Mouse (Mus musculus) embryo, embryonic 11.5 days (tissue): ENCODE data around the gene Olfr1279.
"Not testable (repeated sequence)": the region's sequence is repeated elsewhere in the genome, so short reads cannot be mapped to it uniquely, and the experiment has no call there.

Experiments used
- DNase-seq: peaks from one replicate; pipeline ENCODE4 v3.0.0-alpha.2; 2012; ENCODE audit warnings: low read depth, low spot score

The Olfr1279 gene

DNA sequence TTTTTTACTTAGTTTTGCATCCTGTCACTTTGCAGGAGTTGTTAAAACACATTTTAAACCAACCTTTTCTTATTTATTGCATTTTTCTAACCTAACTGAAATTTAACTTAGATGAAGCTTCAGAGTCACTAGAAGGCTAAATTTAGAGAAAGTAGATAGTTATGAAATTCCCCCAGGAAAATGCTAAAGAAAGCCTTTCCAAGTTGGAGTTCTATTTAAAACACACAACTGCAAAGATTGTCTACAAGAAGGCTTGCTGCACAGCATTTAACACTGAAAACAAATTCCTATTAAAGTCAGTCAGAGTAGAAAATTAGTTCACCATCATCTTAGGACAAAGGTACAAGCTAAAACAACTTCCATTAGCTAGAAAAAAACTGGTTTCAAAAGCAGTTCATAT, at the start of gene Olfr1279:
Olfr1279 (plus strand) TSS at position 262 of the 400 bp plus-strand sequence.
- no peak for DNase-seq

DNA sequence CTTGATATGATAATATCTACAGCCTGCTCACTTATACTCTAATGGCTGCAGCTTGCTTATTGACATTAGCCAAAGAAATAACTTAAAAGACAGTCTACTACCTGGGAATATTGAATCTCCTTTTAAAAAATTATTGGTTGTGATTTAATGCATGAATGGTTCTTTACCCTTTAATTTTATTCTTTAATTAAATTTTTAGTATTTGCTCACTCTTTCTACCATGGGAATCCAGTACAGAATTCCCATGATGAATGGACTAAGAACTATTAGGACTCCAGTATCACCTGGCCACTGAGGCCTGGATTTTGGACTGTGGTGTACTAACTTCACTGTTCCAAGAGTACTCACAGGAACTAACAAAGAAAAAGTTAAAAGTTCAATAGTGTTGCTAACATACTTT, 46.2 kb upstream of the Olfr1279 start, which contains the start of gene Olfr1276:
Olfr1276 (plus strand) TSS at position 301 of the 400 bp plus-strand sequence.
- no peak for DNase-seq

DNA sequence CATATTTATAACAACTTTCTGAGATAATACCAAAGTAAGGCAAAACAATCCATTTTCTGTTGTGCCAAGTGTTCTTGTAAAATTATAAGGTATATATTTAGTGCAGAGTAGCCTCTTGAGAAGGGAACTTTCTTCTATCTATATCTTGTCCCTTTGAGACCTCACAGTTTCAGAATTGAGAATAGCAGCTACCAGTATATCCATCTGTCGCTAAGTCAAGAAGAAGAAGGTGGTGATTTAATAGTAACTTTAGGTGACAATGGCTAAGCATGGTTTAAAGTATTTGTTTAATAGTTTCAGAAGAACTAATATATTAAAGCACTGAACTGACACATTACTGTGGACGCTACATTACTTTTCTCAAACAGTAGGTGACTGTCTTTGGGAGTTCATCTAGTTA, 26.4 kb upstream of the Olfr1279 start, which contains the start of gene Olfr1277:
Olfr1277 (minus strand) TSS at position 101 of the 400 bp plus-strand sequence.
- DNase-seq: no peak

DNA sequence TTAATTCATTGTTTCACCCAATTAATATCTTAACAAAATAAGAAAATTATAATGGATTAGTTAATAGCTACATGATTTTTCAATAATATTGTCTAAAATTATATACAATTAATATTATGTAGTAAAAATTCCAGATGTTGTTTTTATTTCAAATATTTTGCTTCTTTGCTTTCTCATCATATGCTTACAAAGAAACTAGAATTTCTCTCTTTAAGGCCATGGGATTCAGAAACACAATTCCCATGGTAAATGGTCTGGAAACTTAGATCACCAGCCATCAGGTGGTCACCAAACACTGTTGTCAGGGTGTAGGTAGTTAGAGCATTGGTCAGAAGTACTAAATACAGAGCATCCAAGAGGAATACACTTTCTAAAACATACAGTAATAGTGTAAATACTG, 10.6 kb upstream of the Olfr1279 start, which contains the start of gene Olfr1278:
Olfr1278 (plus strand) TSS at position 301 of the 400 bp plus-strand sequence.
- no peak for DNase-seq

DNA sequence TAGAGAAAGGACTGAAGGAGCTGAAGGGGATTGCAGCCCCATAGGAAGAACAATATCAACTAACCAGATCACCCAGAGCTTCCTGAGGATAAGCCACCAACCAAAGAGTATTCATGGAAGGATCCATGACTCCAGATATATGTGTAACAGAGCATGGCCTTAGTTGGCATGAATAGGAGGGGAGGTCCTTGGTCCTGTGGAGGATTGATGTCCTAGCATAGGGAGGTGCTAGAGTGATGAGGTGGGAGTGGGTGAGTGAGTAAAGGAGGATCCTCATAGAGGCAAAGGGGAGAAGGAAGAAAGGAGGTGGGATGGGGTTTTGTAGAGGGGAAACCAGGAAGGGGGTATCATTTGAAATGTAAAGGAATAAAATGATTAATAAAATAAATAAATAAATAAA, 1.9 kb upstream of the Olfr1279 start:
- no peak for DNase-seq

DNA sequence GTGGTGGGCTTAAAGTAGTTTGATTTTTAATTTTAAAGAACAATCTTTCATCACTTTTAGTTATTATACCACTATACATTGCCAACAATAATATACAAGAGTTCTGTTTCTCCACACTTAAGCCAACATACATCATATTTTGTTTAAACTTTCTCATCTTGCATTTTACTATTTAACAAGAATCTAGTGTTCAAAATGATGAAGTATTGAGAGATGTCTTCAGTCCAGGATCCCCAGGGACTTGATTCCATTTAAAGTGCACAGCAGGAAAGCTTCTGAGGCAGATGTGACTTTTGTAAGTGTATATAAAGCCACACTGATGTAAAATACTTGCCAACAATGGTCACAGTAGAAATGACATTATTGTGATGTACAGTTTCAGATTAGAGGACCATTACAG, 13.3 kb downstream of the Olfr1279 start, which contains the start of gene Olfr1280:
Olfr1280 (plus strand) TSS at position 301 of the 400 bp plus-strand sequence.
- no peak for DNase-seq

DNA sequence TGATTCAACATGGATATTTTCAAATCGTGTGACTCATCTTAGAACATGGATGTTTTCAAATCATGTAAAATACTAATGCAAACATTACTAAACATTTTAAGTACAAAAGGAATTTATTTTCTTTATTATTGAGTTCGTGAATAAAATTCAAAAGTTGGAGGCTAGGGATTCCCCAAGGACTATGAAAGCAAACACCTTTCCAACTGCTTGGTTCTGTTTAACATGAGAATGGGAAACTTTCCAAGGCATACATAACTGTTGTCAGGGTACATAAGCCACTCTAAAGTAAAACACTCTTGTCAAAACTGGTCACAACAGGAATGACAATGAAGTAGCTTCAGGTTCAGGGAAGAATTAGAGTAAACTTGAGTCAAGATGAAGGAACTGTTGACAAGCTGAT, 25.8 kb downstream of the Olfr1279 start, which contains the start of gene Olfr1281:
Olfr1281 (plus strand) TSS at position 301 of the 400 bp plus-strand sequence.
- DNase-seq: no peak

DNA sequence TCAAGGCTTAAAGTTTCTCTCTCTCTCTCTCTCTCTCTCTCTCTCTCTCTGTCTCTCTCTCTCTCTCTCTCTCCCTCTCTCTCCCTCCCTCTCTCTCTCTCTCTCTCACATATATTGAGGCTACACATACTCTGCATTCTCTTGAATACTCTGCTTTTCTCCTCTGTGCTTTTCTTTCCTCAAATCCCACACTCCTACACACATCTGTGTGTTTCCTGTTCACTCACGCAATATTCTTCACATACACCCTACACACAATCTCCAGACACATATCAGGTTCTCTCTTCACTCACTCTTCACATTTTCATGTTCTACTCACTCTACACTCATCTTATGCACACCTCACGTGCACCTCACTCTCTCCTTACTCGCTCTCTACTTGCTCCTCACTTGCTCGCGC, 33.3 kb downstream of the Olfr1279 start:
- DNase-seq: not testable (repeated sequence)

DNA sequence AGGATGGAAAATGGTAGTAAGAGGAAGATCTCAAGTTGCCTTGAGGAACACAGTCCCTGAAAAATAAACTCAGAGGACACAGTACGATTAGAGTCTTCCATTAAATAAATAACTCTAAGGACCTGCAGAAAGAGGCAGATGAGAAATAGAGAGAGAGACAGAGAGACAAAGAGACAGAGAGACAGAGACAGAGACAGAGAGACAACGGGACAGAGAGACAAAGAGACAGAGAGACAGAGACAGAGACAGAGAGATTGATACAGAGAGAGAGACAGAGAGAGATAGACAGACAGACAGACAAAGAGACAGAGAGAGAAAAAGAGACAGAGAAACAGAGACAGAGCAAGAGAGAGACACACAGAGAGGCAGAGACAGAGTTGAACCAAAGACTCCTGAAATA, 35.5 kb downstream of the Olfr1279 start, which contains the start of gene Olfr1282:
Olfr1282 (minus strand) TSS at position 101 of the 400 bp plus-strand sequence.
- no peak for DNase-seq
